Mouse (Mus musculus) retina, adult 2 months (tissue): Measurements from ENCODE around the gene Ppox.
A peak's percentile ranks its signal among the peaks of the same experiment; 100 is the strongest.

ENCODE experiments used
- DNase-seq: peaks from one replicate; pipeline ENCODE4 v3.0.0-alpha.2; 2012; ENCODE audit warnings: low read depth, low spot score

The Ppox gene

DNA sequence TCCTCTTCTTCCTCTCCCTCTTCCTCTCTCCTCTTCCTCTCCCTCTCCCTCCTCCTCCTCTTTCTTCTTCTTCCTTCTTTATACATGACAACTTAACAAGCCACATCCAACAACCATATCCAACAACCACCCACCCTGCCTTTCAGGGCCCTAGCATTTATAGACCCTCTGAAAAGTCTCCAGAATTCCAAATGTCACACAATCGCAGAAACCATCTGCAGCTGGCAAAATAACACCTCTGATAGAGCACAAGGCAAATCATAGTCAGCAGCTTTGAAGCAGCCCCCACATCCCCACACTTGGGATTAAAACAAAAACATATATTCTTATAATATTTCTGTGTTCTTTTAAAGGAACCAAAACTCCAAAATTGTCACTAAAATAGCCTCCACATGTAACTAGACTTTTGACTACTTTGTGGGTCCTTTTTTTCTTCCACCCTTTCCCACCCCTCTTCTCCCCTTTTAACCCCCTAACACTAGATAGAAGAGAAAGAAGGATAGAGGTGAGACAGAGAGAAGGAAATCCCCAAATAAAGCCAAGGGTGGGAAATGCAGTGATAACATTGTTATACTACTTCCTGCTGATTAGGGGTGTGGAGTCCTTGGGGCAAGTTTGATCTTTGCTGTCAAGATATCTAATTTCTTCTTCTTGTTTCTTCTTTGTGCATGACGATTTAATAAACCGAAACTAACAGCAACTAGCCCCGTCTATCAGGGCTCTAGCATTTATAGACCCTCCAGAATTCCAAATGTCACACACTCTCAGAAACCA, 14.8 kb downstream of the Ppox start:
- no peak for DNase-seq

DNA sequence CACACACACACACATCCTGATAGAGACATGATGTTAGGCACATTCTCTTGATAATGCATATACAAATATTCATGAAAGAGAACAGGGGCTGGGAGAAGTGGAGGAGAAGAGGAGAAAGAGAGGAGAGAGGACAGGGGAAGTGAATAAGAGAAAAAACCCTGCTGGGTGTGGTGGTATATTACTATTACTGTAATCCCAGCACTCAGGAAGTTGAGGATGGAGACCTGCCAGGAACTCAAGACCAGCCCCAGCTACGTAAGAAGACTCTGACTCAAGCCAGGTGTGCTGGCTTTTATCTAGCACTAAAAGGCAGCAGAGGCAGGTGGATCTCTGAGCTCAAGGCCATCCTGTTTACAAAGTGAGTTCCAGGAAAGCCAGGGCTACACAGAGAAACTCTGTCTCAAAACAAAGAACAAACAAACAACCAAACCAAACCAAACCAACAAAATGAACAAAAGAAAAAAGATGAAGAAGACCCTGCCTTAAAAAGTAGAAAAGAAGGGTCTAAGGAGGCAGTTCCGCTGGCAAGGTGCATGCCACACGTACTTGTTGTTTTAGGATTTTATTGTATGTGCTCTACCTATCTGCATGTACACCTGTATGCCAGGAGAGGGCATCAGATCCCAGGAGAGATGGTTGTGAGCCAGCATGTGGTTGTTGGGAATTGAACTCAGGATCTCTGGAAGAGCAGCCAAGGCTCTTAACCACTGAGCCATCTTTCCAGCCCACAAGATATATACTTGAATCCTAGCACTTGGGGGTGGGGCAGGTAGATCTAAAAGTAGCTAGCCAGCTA, 17.1 kb downstream of the Ppox start:
- DNase-seq = no peak

DNA sequence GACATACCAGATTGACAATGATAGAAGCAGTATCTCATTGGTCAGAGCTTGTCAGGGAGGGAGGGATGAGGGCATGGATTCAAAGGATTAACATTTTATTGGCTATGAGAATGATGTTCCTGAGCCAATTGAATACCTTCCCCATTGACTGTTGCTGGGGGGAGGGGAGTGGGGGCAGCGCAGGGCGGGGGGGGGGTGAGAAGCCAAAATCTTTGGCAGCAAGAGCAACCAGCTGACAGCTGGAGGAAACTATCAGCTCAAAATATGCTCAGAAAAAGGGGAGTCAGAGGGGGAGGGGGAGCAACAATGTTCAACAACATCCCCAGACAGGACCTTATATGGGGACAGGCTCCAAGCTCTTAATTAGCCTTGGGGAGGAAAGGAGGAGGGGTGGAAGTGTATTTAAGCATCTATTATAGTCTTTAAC, 17.8 kb downstream of the Ppox start:
- DNase-seq = peak; percentile 76

DNA sequence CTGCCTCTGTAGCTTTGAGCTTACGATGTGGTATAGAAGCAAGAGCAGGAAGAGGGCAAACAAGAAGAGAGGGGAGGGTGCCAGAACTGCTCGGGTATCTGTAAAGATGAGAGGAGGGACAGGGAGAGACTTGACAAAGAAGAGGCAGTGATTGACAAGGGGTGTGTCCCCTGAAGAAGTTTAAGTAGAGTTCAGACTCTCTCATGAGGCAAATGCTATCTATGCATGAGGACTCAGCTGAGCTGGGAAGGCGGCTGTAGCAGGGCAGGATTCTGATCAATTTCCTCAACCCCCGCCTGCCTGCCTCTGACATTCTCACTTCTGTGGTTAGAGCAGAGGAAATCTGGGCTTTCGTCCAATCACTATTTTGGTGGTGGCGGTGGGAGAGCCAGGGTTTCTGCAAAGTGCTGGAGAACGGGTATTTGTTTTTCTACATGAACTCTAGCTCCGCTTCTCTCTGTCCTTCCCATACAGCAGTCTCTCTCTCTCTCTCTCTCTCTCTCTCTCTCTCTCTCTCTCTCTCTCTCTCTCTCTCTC, 18.3 kb downstream of the Ppox start:
- no peak for DNase-seq

DNA sequence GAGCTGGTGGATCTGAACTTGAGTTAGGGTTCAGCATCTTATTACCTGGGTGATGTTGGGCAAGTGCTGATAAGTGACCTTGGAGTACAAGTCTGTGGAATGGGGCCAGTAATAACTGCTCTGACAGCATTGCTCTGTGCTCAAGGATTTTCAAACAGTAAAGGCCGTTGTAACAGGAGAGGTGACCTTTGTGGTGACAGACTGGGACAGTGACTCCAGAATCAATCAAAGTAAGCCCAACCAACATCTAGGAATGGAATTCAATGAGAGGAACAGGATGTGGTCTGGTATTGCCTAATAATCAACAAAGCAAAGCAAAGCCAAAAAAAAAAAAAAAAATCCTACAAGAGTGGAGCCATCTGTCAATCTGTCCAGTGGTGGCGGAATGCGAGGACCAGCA, 20.7 kb downstream of the Ppox start:
- no peak for DNase-seq

DNA sequence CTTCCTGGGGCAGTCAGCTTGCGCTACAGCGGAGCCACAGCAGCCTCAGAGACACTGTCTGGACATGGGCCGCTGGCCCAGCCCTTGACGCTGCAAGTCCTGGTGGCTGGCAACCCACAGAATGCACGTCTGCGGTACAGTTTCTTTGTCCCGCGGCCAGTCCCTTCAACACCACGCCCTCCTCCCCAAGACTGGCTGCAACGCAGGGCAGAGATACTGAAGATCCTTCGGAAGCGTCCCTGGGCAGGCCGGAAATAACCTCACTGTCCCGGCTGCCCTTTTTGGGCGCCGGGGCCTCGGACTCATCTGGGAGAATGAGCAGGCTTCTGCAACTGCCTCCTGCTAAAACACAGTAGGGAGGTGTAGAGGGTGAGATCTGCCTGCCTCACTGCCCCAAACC, 22.1 kb downstream of the Ppox start:
- no peak for DNase-seq

DNA sequence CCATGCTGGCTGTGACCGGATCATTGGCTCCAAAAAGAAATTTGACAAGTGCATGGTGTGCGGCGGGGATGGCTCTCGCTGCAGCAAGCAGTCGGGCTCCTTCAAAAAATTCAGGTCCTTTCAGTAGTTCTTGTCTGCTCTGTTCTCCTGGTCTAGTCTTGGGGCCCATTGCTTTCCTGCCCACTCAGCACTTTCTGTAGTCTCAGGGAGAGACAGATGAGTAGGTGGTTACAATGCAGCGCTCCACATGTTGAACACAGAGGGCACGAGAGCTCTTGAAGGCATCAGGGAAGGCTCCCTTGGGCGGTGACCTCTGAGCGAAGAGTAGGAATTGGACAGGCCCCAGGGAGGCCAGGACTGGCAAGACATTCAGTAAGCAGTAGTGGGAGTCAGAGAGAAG, 23.2 kb downstream of the Ppox start:
- DNase-seq = no peak

DNA sequence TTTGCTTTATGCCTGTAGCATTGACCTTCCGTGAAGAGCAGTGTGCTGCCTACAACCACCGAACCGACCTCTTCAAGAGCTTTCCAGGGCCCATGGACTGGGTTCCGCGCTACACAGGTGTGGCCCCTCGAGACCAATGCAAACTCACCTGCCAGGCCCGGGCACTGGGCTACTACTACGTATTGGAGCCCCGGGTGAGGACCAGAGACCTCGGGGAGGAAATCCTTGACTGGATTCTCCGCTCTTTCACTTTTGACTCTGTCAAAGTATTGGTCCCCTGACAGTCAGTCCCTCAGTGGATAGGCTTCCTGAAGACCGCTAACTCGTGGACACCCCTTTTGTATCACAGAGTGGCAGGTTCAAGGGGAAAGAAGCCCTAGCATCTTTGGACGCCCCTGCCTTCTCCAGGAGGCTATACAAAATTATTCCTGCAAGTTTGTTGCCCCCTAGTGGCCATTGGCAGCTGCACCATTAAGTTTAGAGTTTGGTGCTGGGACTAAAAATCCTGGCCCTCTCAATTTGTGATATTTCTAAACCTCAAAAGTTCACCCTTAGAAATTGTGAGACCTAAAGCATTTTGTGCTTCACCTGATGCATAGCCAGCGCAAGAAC, 23.9 kb downstream of the Ppox start:
- no peak for DNase-seq

DNA sequence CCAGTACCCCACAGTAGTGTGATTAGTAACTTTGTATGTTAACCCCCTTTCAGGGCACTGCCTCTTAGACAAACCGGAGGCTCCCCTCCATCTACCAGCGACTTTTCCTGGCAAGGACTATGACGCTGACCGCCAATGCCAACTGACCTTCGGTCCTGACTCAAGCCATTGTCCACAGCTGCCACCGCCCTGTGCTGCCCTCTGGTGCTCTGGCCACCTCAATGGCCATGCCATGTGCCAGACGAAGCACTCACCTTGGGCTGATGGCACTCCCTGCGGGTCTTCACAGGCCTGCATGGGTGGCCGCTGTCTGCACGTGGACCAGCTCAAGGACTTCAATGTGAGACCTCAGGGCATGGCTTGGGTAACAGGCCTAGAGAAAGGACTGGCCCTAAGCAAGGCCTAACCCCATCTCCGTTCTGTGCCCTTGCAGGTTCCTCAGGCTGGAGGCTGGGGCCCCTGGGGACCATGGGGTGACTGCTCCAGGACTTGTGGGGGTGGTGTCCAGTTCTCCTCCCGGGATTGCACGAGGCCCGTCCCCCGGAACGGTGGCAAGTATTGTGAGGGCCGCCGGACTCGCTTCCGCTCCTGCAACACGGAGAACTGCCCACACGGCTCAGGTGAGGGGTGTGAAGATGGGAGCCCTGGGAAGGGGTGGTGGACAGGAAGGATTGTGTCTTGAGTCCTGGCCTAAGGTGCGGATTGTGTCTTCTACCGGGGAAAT, 24.7 kb downstream of the Ppox start:
- DNase-seq = no peak

DNA sequence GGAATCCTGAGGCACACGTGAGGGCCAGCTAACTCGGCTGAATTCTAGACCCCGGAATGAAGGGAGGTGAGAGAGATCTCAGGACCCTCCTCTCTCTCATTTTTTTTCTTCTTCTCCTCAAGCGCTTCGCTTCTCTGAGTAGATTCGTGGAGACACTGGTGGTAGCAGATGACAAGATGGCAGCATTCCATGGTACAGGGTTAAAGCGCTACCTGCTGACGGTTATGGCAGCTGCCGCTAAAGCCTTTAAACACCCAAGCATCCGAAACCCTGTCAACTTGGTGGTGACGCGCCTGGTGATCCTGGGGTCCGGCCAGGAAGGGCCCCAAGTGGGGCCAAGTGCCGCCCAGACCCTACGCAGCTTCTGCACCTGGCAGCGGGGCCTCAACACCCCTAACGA, 28.6 kb downstream of the Ppox start:
- DNase-seq = no peak

DNA sequence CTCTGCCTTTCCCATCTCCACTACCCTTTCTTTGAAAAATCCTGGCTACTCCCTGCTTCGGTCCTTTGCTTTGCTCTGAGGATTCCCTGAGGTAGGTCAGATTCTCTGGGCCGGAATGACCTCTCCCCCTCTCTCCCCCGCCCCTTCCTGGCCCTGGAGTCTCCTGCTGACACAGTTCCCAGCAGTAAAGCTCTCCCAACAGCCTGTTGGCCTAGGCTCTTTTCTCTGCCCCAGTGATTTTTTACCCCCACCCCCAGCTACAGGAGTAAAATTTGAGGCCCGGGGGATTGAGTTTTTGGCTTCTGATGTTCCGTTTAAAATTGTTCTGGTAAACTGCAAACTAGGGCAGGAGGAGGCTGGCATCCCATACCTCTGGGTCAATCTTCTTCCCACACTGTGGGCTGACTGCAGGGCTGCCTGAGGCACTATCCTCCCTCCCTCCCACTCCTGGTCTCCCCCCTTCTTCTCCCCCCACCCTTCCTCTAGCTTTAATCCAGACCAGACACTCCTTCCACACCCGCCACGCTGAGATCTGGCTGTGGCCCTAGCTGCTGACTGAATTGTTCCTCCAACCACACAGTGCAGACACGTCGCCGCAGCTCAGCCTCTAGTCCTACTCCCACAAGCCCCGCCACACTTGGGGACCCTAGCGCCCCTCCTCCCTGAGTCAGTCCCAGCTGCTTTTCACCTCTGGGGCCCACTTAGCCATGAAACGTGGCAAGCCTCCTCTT, 29.2 kb downstream of the Ppox start:
- no peak for DNase-seq

DNA sequence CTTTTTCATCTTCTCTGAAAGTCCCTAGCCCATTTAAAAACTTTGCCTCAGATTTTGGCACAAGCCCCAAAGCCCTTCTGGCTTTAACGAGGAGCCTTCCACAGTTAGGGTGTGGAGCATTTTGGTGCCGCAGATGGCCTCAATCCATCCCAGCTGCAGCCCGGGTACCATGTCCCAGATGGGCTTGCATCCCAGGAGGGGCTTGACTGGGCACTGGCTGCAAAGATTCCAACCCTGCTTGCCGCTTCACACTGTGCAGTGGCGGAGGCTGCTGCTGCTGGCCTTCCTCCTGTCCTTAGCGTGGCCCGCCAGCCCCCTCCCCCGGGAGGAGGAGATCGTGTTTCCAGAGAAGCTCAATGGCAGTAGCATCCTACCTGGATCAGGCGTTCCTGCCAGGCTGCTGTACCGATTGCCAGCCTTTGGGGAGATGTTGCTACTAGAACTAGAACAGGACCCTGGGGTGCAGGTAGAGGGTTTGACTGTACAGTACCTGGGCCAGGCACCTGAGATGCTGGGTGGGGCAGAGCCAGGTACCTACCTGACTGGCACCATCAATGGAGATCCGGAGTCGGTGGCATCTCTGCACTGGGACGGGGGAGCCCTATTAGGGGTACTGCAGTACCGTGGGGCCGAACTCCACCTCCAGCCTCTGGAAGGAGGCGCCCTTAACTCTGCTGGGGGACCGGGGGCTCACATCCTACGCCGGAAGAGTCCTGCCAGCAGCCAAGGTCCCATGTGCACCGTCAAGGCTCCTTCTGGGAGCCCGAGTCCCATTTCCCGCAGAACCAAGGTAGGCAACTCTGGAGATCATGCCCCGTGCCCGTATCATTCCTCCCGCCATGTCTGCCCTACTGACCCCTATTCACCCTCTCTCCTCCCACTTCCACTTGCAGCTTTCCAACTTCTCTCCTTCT, 30.0 kb downstream of the Ppox start, which contains the start of gene Ndufs2:
Gene Ndufs2 (minus strand): TSS at position 709 of the 914 bp plus-strand sequence.
- no peak for DNase-seq

DNA sequence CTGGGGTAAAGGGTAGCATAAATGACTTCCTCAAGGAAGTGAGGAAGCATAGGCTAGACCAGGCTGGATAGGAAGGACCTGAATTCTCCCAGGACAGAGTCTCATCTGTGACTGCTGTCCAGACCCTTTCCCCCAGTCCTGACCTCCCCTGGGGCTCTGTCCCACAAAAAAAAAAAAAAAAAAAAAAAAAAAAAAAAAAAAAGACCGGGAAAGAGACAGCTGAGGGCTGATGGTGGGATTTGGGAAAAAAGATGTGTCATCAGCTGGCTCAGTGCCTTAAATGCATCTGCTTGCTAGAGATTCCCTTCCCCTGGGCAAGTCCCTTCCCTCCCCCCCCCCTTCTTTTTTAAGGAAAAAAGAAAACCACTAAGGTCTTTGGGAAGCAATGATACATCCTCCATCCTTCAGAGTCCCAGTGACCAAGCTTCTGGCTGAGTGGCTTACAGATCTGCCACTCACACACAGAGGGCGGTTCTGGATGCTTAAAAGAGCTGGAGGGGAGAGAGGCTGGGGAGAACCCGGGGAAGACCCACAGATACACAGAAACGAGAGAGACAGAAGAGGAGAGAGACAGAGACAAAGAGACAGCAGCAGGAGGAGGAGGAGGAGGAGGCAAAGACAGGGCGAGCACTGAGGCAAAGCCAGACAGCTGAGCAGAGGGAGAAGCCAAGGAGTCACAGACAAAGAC, 30.9 kb downstream of the Ppox start, which contains the start of gene Adamts4:
Gene Adamts4 (plus strand): TSS at position 509 of the 688 bp plus-strand sequence.
- no peak for DNase-seq

DNA sequence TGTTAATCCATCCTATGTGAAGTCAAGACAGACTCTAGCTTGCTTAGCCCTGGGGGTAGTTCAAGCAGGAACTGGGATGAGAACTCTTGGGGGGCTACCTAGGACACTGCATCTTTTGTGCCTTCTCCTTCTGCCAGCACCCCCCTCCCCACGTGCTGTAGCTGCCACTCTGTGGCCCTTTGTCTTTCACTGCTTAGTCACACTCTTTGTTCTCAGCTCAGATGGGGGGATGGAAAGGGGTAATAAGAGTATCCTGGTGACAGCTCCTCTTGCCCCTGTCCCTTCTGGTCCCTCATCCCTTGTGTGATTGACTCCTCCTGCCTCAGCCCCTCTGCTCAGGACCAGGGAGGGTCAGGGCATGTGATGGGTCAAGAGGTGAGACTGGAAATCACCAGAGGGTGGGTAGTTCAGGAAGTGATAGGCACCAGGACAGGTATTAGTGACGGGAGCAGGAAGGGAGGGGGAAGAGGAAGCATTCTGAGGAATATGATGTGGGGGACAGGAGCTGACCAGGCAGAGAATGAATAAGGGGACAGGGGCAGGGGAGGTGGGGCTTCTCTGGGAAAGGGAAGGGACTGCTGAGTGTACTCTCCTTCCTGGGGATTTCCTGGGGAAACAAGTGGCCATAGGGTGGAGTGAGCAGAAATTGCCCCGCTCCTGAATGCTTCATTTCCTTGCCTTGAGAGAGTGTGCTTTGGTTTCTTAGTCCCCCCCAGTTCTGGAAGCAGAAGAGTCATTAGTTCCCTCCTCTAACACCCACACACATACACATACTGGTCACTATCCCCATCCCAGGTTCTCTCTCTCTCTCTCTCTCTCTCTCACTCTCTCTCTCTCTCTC, 32.4 kb downstream of the Ppox start:
- no peak for DNase-seq

DNA sequence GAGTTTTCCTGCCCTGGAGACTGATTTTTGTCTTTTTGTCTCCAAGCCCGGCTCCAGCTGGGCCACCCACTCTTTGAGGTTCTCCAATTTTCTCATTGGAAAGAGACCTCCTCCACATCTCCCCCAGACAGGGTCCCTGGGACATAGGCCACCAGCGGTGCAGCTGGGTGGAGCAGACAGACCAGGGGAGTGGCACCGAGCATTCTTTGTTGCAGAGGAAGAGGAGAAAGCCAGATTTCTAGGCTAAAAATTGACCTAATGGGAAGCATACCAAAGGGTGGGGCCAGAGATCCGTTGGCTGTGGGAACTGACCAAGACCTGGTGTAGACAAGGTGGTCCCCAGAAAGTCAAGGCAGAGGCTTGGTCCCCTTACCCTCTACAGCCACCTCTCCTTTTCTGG, 33.1 kb downstream of the Ppox start:
- no peak for DNase-seq

DNA sequence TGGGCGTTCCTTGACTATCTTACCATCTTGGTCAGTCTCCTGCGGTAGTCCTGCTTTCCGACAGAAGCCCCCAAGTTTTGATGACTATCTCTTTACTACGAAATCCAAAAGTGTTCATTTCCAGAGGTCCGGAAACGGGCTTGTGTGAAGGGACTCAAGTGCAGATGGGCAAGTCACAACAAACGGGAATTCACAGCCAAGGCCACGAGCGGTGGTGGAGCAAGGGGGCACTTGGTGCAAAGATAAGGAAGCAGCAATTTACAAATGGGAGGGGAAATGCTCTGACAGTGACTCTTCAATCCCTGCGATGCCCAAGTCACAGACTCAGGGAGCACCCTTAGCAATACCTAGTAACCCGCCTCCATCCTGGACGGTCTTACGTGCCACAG, 33.5 kb downstream of the Ppox start:
- DNase-seq = no peak

DNA sequence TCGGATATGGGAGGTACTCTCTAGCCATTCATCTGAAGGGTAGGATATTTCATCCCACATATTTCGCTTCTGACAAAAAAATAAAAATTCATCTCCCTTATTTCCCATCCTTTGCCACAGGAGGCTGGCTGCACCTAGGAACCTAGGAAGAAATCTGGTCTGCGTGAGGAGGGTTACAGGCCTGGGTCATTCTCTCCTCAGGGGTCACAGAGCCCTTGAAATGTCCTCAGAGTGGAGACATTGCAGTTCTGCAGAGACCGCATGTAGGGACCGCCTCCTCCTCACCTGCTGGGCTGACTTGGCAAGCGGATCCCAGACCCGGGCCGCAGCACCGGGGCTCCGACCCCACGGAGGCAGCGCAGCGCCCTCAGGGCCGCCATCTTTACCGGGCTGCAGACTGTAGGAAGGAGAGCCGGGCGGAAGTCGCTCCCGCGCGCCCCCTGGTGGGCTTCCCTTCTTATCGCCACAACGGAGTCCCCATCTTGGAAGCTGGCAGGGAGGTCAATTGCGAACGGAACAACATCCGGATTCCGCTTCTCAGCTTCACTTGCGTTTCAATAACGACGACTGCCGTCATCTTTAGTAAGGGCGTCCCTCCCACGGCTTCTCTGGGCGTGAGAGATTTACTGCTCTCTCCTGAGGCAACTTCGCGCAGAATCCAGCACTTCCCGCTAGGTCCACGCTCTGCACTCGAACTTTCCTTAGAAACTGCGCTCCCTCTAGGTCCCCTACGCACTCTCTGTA, 34.1 kb downstream of the Ppox start:
- peak; percentile 98 for DNase-seq

DNA sequence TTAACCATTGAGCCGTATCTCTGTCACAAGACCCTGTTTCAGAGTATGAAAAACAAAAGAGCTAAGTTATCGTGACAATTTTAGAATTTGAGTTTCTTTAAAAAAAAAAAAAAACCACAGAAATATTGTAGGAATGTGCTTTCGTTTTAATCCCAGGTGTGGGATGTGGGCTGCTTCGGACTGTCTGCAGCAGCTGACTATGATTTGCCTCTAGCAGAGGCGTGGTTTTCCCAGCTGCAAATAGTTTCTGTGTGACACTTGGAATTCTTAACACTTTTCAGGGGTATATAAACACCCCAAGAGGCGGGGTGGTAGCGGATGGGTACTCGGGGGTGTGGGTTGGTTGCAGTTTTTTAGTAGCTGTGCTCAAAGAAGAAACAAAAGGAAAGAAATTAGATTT, 35.6 kb downstream of the Ppox start:
- DNase-seq = no peak
